Mouse (Mus musculus): ENCODE data around the gene Bcl2l12.

The Bcl2l12 gene

DNA sequence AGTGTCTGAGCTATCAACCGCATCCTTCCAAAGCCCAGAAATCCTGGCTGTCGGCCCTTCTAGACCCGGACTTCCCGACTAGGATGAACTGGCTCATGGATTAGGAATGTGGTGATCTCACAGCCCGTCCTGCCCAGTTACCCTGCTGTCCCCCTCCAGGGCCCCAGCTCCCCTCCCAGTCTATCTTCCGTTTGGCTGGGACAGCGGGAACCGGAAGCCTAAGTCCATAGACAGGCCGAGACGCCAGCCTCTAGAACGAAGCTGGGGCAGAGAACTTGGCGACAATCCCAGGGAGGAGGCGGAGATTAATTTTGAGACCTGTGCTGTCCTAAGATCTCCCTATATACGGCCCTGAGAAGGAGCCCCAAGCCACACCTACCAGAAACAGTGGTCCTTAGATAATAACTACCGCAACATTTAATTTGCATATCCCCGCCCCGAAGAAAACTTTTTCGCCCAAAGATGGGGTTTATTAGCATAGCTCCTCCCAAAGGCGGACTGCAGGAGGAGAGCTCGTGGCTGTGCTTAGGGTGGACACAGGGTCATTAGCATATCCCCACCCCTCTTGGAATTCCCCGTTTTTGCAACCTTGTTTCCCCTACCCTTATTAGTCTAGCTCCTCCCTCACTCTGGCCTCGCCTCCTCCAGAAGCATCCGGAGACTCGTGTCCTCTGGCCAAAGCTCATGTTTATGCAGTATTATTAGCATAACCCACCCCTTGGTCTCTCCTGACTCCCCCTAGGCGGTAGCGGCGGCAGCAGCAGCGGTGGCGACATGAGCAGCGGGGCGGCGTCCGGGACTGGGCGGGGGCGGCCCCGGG lies 18.9 kb upstream of the Bcl2l12 start, which contains the start of gene Rras:
Gene Rras (plus strand): TSS at position 720 of the 820 bp plus-strand sequence.
- peak; percentile 99 for DNase-seq (ENCODE audit: low read depth, low spot score)

DNA sequence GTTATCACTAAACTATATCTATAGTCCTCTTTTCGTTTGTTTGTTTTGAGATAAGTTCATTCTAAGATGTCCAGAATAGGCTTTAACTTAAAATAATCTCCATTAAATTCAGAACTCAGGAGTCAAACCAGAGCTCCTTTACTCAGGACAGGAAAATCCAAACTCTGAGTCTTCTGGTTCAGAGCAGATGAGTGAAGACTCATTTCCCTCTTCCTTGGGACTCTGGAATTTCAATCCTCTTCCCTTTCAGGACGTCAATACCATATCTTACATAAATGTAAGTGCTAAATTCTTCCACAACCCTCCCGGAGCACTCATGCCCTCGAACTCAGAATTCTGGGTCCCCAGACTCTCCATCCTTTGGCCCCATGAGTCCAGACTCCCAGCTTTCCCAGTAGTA lies 18.2 kb upstream of the Bcl2l12 start:
- no peak for DNase-seq (ENCODE audit: low read depth, low spot score)

- peak; percentile 99 for DNase-seq (ENCODE audit: low read depth, low spot score)
These were observed 17.6 kb upstream of the Bcl2l12 start, which contains the start of gene Scaf1 for GRCm38 (mm10) chr7:45015957-45016612. Gene Scaf1, minus strand, starts transcription at chr7:45016363.

DNA sequence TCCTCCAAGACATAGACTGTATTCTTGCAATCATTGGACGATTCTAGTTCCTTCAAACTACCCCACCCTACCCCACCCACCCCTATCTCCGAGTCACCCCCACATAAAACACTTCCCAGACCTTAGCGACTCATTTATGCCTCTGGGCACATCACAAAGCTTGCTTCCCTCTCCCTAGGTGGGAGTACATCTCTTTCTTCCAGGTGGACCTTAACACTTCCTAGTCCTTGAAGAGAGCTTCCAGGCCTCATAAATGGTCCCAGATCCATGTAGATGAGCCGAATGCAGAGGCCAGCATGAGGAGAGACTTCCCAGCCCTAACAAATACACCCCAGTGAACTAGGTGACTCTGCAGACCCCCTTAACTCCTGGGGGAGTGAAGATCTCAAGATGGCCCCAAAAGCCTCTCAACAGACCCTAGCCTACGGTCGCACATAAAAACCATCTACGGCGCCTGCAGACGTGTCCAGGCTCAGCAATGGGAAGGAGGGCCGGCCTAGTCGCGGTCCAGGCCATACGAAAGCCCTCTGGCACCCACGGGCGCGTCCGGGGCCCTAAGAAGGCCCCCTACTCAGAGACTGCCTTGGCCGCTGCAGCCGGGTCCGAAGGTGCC lies 16.9 kb upstream of the Bcl2l12 start:
- DNase-seq (ENCODE audit: low read depth, low spot score): no peak

- no peak for DNase-seq (ENCODE audit: low read depth, low spot score)
These were observed 15.6 kb upstream of the Bcl2l12 start for GRCm38 (mm10) chr7:45014096-45014451.

GRCm38 (mm10) chr7:45013366-45014095 lies 15.0 kb upstream of the Bcl2l12 start:
- no peak for DNase-seq (ENCODE audit: low read depth, low spot score)

GRCm38 (mm10) chr7:45012824-45013223 lies 14.3 kb upstream of the Bcl2l12 start:
- no peak for DNase-seq (ENCODE audit: low read depth, low spot score)

GRCm38 (mm10) chr7:45012011-45012410 lies 13.5 kb upstream of the Bcl2l12 start:
- no peak for DNase-seq (ENCODE audit: low read depth, low spot score)

GRCm38 (mm10) chr7:45008411-45008810 lies 9.9 kb upstream of the Bcl2l12 start:
- DNase-seq (ENCODE audit: low read depth, low spot score): no peak

DNA sequence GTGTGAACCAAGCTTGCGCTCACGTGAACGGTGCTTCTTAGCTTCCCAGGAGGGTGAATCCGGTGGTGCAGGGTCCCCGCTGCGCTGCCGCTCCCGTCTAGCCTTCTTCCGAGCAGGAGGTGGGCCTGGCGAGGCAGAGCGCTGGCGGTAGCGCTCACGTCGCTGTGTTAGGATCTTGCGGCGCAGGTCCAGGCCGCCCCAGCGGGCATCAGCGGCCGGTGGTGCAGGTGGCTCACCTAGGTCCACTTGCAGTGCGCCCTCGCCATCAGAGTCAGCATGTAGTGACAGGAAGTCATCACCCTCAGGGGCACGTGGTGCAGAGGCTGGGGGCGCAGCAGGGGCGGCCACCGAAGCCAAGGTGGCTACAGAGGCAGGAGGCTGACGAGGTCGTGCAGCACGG lies 9.3 kb upstream of the Bcl2l12 start:
- no peak for DNase-seq (ENCODE audit: low read depth, low spot score)

DNA sequence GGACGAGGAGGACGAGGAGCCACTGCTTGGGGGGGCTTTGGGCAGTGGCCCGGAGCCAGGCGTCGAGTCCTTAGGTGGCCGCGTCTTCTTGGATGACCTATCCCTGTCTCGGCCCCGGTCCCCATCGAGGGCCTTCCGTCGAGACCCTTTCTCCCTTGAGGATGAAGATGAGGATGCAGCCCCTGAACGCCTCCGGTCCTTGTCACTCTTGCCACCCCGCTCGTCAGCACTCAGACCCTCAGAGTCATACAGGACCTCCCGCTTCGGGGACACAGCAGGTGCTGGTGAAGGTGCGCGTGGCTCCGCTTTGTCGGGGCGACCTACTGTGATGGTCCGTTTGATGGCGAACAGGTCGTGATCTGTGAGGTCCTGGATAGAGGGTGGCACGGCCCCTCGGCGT lies 8.6 kb upstream of the Bcl2l12 start:
- no peak for DNase-seq (ENCODE audit: low read depth, low spot score)

DNA sequence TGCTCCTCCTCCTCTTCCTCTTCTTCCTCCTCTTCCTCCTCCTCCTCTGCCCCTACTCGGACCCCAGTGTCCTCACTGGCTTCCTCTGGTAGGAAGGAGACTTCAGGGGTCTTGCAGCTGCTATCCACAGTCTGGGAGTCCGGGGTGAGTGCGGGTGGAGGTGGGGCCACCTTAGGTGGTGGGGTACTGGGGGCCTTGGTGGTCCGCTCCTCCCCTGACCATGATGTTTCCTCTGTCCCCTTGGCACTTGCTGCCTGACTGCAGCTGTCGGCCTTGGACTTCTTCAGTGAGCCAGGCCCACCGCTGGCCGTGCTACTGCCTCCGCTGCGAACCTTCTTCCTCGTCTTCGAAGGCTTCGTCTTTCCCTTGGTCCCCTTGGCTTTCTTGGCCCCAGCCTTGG lies 8.0 kb upstream of the Bcl2l12 start:
- no peak for DNase-seq (ENCODE audit: low read depth, low spot score)

- DNase-seq (ENCODE audit: low read depth, low spot score): no peak
These were observed 6.9 kb upstream of the Bcl2l12 start for GRCm38 (mm10) chr7:45005321-45005992.

- no peak for DNase-seq (ENCODE audit: low read depth, low spot score)
These were observed 6.0 kb upstream of the Bcl2l12 start for GRCm38 (mm10) chr7:45004546-45004945.

- DNase-seq (ENCODE audit: low read depth, low spot score): no peak
These were observed 3.9 kb upstream of the Bcl2l12 start for GRCm38 (mm10) chr7:45002440-45002839.

- no peak for DNase-seq (ENCODE audit: low read depth, low spot score)
These were observed 2.1 kb upstream of the Bcl2l12 start for GRCm38 (mm10) chr7:45000539-45001114.

- DNase-seq (ENCODE audit: low read depth, low spot score): no peak
These were observed 1.2 kb upstream of the Bcl2l12 start for GRCm38 (mm10) chr7:44999753-45000152.

- no peak for DNase-seq (ENCODE audit: low read depth, low spot score)
These were observed 528 bp downstream of the Bcl2l12 start for GRCm38 (mm10) chr7:44997940-44998428.

- peak; percentile 96 for DNase-seq (ENCODE audit: low read depth, low spot score)
These were observed 1.1 kb downstream of the Bcl2l12 start, which contains the start of gene Irf3 for GRCm38 (mm10) chr7:44997231-44997939. Gene Irf3, plus strand, starts transcription at chr7:44997648.

GRCm38 (mm10) chr7:44996672-44997071 lies 1.8 kb downstream of the Bcl2l12 start:
- DNase-seq (ENCODE audit: low read depth, low spot score): no peak

All from skeletal muscle tissue, adult 2 months (tissue).